Mouse (Mus musculus) midbrain, embryonic 14.5 days (tissue): ENCODE measurements around the gene St7. TPM values are rescaled to one million over a fixed set of nuclear protein-coding genes. Genes with fewer than 3 reads are reported as not detected.

Experiments used
- ATAC-seq: fragments of 200-750 bp; cut with Nextera tagmentation; 2 replicates; pipeline ENCODE4 v1.8.0; 2017; ENCODE audit warnings: moderate number of reproducible peaks, moderate library complexity; ENCODE audit not compliant: low FRiP score, low TSS enrichment
- DNase-seq: peaks from one replicate; pipeline ENCODE4 v3.0.0-alpha.2; 2015
- H3K27ac ChIP-seq: fragments of 300-500 bp; sonication (generic); replicated peaks from 2 replicates; pipeline ENCODE4 v1.5.1; 2014; ENCODE audit warnings: mild to moderate bottlenecking, low read depth, low read length, moderate library complexity
- H3K27me3 ChIP-seq: fragments of 300-500 bp; sonication (generic); 2 replicates; pipeline ENCODE4 v1.6.1; 2014; ENCODE audit warnings: low read length, control low read depth, mixed read lengths; ENCODE audit not compliant: control insufficient read depth, insufficient read depth
- H3K36me3 ChIP-seq: fragments of 300-500 bp; sonication (generic); 2 replicates; pipeline ENCODE4 v1.6.1; 2014; ENCODE audit warnings: low read length, control low read depth; ENCODE audit not compliant: control insufficient read depth, insufficient read depth
- H3K4me1 ChIP-seq: fragments of 300-500 bp; sonication (generic); 2 replicates; pipeline ENCODE4 v1.6.1; 2014; ENCODE audit warnings: mild to moderate bottlenecking, antibody characterized with exemption, low read length, control low read depth; ENCODE audit not compliant: control insufficient read depth, insufficient read depth
- H3K4me2 ChIP-seq: fragments of 300-500 bp; sonication (generic); 2 replicates; pipeline ENCODE4 v1.6.1; 2014; ENCODE audit warnings: mild to moderate bottlenecking, low read length, moderate library complexity
- H3K4me3 ChIP-seq: fragments of 300-500 bp; sonication (generic); replicated peaks from 2 replicates; pipeline ENCODE4 v1.5.1; 2014; ENCODE audit warnings: low read depth, low read length
- H3K9ac ChIP-seq: fragments of 300-500 bp; sonication (generic); replicated peaks from 2 replicates; pipeline ENCODE4 v1.6.1; 2014; ENCODE audit warnings: mild to moderate bottlenecking, low read length, moderate library complexity
- H3K9me3 ChIP-seq: fragments of 300-500 bp; sonication (generic); 2 replicates; pipeline ENCODE4 v1.6.1; 2016; ENCODE audit warnings: low read length, control low read depth, mixed read lengths; ENCODE audit not compliant: control insufficient read depth
- WGBS: fragments of 180-500 bp; shearing (Covaris S2); extraction: QIAGEN DNeasy Blood & Tissue Kit; methylation state at CpG from one replicate; pipeline ENCODE4 v1.1.7; 2014; 5-methylcytosine and 5-hydroxymethylcytosine counted together
- polyA plus RNA-seq: library from polyadenylated mRNA; unstranded; fragments of >200 nt; fragmentation: Nextera tagmentation; extraction: Ambion mirVana; gene quantifications from 2 replicates; pipeline ENCODE4 v1.2.1, GENCODE M21; 2014

St7 gene
- polyA plus RNA-seq, 1 experiment from 2014 or later: 61.4 TPM

DNA sequence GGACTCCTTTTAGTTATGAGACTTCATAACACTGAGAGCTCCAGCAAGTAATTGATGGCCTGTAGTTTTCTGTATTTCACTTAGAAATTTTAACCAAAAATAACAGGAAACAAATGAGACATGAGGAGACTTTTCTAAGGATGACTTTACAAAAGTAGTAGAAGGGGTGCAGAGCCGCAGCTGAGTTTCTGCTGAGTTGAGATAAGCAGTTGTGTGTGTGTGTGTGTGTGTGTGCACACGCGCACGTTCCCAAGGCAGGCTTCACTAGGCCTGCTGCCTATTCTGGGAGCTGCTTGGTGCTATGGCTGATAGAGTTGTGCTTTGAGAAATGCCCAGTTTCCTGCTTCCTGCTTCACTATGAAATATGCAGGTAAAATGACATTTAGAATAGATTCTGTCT, 50.6 kb downstream of the St7 start:
- no peak overlapping the region for H3K9ac ChIP-seq
- 95% methylated on average over 4 of the region's 4 CpGs for WGBS
- H3K9me3 ChIP-seq: no peaks in the 10 kb centered on the region
- no peak overlapping the region for H3K4me3 ChIP-seq
- H3K36me3 ChIP-seq: no peaks in the 10 kb centered on the region
- DNase-seq (no peak), ATAC-seq (no peak)
- no peak overlapping the region for H3K4me2 ChIP-seq
- no peak overlapping the region for H3K27ac ChIP-seq
- no peaks in the 10 kb centered on the region for H3K4me1 ChIP-seq
- no peaks in the 10 kb centered on the region for H3K27me3 ChIP-seq

DNA sequence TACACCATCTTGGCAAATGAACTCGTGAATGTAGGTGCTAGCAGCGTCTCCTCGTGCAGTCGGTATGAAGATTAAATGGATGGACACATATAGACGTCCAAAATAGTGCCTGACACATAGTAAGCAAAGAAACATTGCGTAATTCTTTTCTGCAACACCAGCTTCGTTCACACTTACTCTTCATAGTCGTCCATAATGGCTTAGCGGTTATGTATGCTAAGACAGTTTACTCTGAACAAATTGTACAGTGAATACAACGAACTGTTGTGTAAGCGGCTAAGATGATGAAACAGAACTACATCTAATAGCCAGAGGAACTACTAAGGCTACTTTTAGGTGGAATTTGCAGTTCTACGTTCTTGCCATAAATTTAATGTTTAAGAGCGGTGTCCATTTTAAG, 55.0 kb downstream of the St7 start:
- DNase-seq (no peak), ATAC-seq (no peak)
- H3K4me1 ChIP-seq: peaks cover 13% of the 10 kb centered on the region
- no peaks in the 10 kb centered on the region for H3K36me3 ChIP-seq
- no peaks in the 10 kb centered on the region for H3K27me3 ChIP-seq
- 89% methylated on average over 13 of the region's 13 CpGs for WGBS
- H3K9ac ChIP-seq: no peak overlapping the region
- no peak overlapping the region for H3K4me2 ChIP-seq
- H3K9me3 ChIP-seq: no peaks in the 10 kb centered on the region
- H3K4me3 ChIP-seq: no peak overlapping the region
- H3K27ac ChIP-seq: no peak overlapping the region

DNA sequence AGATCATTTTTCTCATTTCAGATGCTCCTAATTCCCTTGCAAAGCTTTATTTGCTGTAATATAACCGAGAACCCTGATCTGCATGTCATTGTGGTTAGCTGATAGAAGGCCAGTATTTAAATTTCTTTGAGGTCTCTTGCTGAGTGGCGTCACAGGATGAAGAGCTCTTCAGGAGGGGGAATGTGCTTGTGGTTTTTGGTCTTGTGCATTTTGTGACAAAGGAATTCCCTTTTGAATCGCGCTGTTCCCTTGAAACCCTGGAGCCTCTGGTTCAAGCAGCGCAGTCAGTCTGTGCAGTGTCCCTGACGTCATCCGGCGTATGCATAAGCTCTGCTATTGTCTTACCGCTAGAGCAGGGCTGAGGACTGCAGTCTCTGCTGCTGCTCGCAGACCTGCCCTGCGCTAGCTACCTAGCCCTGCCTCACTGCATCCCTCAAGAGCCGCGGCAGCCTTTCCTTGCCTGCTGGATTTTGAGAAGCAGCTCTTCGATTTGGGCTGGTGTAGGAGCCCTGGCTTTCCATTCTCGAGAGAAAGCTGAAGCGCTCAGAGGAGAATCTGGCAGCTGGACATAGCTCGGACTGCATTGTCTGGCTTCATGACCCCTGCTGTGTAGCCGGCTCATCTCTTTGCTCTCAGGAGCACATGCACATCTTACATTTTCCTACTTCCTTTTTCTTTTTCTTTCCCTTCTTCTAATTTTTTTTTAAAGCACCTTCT, 56.3 kb downstream of the St7 start:
- Histone ChIP-seq H3K9me3 (no peaks in the 10 kb centered on the region), H3K36me3 (no peaks in the 10 kb centered on the region)
- WGBS: under 1% methylated on average over 18 of the region's 18 CpGs

DNA sequence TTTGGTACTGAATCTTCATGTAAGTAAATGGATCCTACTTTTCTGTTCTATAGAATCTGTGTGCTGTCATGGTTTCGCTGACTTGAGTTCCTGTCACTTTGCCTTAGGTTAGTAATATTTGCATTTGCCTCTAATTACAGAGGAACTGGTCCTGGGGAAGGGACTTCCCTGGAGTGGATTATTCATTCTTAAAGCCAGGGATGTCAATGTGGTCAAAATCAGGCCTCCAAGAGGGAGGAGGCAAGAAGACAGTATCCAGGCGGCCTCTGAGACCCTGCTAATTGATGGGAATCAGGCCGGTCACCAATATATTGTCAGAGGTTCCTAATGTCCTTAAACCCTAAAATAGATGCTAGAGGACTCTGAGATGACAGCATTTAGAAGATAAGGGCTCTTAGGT, 56.9 kb downstream of the St7 start:
- no peaks in the 10 kb centered on the region for H3K36me3 ChIP-seq
- H3K9me3 ChIP-seq: no peaks in the 10 kb centered on the region
- WGBS: 6% methylated on average over 3 of the region's 3 CpGs
- peaks cover 22% of the 10 kb centered on the region for H3K4me1 ChIP-seq
- DNase-seq (peak; percentile 69), ATAC-seq (peak; percentile 24; the same call in 1 of the 2 replicates)
- no peaks in the 10 kb centered on the region for H3K27me3 ChIP-seq
- H3K9ac ChIP-seq: peak overlapping the region; percentile 91
- peak overlapping the region; percentile 60 for H3K4me3 ChIP-seq
- H3K4me2 ChIP-seq: peak overlapping the region; percentile 72
- peak overlapping the region; percentile 97 for H3K27ac ChIP-seq

More for the DNA sequence above, 56.3 kb downstream of the St7 start:
- peaks cover 22% of the 10 kb centered on the region for H3K4me1 ChIP-seq
- peak; percentile 99 for ATAC-seq
- peak overlapping the region; percentile 72 for H3K4me2 ChIP-seq
- H3K9ac ChIP-seq: peak overlapping the region; percentile 91
- H3K27me3 ChIP-seq: no peaks in the 10 kb centered on the region
- DNase-seq: peak; percentile 95
- H3K27ac ChIP-seq: peak overlapping the region; percentile 97
- peak overlapping the region; percentile 60 for H3K4me3 ChIP-seq

DNA sequence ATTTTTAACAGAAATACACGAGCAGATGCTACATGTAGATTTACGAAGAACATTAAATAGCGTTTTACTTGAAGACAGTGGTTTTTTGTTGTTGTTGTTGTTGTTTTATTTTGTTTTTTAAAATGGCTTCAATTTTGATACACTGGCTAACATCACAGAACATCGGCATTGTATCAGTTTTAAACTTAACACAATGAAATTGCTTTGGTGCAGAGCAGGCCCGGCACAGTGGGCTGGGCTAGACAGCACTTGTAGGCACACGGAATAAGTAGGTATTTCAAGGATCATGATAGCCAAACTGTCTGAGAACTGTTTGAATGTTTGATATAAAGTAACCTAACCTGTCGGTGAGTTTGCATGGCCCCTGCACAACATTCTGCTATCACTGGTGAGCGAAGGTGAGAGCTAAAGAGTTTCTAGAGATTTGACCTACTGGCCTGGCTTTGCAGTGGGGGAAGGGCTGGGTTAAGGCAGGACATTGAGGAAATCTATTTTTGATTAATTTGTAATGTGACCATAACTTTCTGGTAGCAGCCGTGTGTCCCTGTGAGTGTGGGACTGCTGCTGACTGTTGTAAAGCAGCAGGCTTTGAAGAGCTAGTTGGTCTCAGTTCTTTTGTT, 57.4 kb downstream of the St7 start:
- peak overlapping the region; percentile 72 for H3K4me2 ChIP-seq
- H3K9me3 ChIP-seq: no peaks in the 10 kb centered on the region
- no peaks in the 10 kb centered on the region for H3K36me3 ChIP-seq
- peaks cover 22% of the 10 kb centered on the region for H3K4me1 ChIP-seq
- ATAC-seq (no peak), DNase-seq (peak; percentile 62)
- H3K4me3 ChIP-seq: peak overlapping the region; percentile 60
- H3K27me3 ChIP-seq: no peaks in the 10 kb centered on the region
- H3K27ac ChIP-seq: peak overlapping the region; percentile 97
- H3K9ac ChIP-seq: peak overlapping the region; percentile 91
- WGBS: 39% methylated on average over 9 of the region's 9 CpGs

DNA sequence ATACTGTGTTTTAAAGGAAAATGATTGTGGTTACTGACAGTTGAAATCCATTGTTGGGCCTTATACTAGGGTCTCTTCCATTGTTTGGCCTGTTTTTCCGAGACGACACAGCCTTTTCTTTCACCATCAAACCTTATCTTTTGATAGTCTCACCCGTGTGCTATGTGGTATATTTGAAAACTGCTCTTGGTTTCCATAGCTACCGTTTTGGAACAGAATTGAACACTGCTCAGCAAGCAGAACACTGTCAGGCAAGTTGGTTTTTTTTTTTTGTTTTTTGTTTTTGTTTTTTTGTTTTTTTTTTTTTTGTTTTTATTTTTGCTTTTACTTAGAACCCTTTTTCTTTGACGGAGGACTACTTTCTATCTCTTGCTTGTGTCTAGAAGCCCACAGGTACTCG, 58.2 kb downstream of the St7 start:
- DNase-seq: peak; percentile 59
- Histone ChIP-seq H3K9me3 (no peaks in the 10 kb centered on the region), H3K27ac (peak overlapping the region; percentile 97), H3K4me2 (peak overlapping the region; percentile 72), H3K36me3 (no peaks in the 10 kb centered on the region), H3K9ac (peak overlapping the region; percentile 91), H3K27me3 (no peaks in the 10 kb centered on the region), H3K4me1 (peaks cover 22% of the 10 kb centered on the region), H3K4me3 (peak overlapping the region; percentile 60)
- WGBS: 33% methylated on average over 6 of the region's 6 CpGs
- no peak for ATAC-seq

DNA sequence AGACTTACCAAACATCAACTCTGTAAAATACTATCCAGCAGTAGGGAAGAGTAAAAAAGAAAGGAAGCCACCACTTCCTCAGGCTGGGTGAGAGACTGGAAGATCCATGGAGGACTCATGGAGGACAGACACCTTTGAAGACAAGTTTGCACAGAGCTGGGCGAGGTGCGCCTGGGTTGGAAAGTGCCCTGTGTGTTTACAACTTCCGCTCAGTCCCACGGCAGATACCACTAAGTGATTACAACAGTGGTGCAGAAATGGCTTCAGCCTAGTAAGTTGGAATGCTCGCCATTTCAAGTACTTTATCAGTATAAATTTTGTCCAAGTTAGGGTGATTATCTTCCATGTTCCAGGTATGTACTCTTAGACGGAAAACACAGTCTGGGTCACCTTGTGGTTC, 63.2 kb downstream of the St7 start:
- Histone ChIP-seq H3K27me3 (no peaks in the 10 kb centered on the region), H3K27ac (no peak overlapping the region), H3K4me2 (no peak overlapping the region), H3K4me1 (peaks cover 34% of the 10 kb centered on the region), H3K9me3 (no peaks in the 10 kb centered on the region), H3K9ac (no peak overlapping the region), H3K4me3 (no peak overlapping the region), H3K36me3 (no peaks in the 10 kb centered on the region)
- DNase-seq: no peak
- no peak for ATAC-seq
- 93% methylated on average over 6 of the region's 6 CpGs for WGBS

DNA sequence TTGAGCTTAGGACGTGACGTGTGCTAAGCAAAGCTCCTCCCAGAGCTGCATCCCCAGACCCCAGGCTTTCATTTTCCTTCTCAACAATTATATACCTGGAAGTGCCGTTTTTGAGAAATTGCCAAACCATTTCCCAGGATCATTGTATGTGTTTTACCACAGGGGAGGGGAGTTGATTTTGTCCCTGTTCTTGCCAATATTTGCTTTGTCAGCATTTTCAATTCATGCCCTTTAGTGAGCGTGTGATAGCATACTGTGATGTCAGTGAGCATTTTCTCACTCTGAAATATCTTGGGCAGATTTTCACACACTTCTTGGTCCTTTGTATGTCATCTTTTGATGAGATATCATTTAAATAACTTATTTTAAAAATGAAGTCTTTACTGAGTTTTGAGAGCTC, 65.8 kb downstream of the St7 start:
- no peak overlapping the region for H3K4me3 ChIP-seq
- WGBS: 59% methylated on average over 4 of the region's 4 CpGs
- no peak overlapping the region for H3K27ac ChIP-seq
- ATAC-seq (no peak), DNase-seq (no peak)
- no peaks in the 10 kb centered on the region for H3K36me3 ChIP-seq
- no peaks in the 10 kb centered on the region for H3K9me3 ChIP-seq
- no peak overlapping the region for H3K9ac ChIP-seq
- H3K4me2 ChIP-seq: no peak overlapping the region
- peaks cover 19% of the 10 kb centered on the region for H3K4me1 ChIP-seq
- H3K27me3 ChIP-seq: no peaks in the 10 kb centered on the region
